Mouse (Mus musculus) urinary bladder, postnatal 25 days (tissue): Measurements from ENCODE around the gene Fem1a.

Source experiments
- DNase-seq: peaks from one replicate; pipeline ENCODE4 v3.0.0; 2022; ENCODE audit warnings: low spot score

Gene Fem1a

DNA sequence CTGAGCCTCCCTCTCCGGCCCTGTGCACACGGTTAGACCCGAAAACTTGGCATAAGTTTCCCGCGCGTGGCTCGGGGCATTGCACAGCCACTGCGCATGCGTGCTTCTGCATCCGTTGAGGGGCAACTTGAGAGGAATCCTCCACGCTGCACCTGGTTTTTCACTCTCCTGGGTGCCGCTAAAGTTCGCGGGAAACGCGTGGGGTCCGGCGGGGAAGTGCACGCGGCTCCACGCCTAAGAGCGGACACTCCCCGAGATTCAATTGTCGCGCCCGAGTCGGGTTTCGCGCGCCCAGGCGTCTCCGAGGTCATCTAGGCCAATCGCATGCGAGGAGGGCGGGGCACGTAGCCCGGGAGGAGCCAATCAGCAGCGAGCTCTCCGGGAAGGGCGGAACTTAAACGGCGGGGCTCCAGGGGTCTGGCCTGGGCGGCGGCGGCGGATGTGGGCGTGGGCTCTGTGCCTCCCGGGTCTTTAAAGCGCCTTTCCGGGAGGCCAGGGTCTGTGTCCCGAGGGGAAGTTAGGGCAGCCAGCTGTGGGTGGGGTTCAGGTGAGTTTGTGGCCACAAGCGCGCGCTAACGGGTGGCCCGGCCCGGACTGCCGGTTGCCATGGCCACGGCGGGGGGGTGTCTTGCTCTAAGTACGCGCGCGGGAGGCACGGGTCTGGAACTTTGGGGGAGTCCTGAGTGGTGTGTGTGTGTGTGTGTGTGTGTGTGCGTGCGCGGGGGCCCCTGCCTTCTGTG lies 47.4 kb downstream of the Fem1a start:
- peak; percentile 93 for DNase-seq

DNA sequence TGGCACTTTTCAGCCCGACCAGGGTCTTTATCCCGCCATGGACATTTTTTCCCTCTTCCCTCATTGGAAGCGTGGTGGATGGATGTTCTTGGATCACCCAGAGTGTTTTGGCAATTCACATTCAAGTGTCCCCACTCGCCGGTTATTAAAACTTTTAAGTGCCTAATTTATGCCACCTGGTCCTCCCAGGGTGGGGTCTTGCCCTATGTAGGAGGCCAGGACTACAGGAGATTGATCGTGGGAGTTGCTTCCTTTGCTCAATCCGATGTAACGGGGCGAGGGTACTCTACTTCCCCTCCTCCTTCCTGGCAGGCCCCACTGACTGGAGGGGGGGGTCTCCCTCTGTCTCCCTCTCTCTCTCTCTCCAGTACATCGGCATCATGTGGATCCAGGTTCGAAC lies 48.1 kb downstream of the Fem1a start:
- DNase-seq: no peak

DNA sequence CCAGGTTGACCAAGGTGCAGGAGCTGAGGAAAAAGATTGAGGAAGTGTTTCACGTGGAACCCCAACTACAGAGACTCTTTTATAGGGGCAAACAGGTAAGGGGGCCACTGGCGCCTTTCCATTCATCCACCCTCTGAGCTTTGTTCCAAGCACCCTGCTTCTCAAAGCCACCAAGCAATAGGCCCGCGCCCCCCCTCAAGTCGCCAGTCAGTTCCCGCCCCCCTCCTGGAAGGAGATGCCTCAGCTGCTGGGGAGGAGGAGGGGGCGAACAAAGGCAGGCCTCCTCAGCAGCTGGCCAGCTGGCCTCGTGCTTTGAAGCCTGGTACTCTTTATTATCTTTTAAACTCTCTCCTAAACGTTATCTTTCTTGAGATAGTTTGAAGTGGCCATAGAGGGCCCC lies 48.5 kb downstream of the Fem1a start:
- no peak for DNase-seq

DNA sequence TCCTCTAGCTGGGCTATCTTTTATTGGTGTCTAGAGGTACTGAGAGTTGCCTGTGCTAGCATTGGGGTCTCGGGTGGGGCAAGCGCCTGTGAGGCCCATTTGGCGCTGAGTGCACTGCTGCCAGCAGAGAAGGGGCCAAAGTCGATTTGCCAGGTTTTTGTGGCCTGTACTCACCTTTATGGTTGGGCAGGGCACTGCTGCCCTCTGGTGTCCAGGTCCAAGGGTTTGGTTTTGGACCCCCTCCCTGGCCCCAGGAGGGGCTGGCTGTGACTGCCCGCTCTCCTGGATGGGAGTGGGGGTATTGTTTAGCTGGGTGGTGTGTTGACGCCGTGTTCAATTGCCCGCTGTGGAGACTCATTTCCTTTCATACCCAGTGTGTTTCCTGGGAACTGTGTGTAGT lies 49.2 kb downstream of the Fem1a start:
- no peak for DNase-seq

DNA sequence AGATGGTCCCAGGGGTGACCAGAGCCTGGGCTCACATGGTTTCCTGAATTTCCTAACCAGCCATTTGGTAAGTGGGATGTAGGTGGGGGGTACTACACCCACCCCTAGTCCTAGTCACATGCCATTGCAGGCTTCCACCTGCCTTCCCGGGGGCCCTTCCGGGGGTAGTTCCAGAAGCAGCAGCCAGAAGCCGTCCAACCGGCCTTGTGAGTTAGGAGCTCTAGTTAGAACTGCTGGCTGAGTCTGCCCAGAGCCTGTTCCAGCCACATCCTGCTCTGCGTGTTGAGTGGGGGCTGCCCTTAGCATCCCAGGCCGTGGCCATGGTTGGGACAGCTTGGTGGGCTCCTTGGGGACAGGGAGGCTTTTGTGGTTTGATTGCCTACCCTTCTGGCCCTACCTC lies 51.5 kb downstream of the Fem1a start:
- DNase-seq: peak; percentile 53

DNA sequence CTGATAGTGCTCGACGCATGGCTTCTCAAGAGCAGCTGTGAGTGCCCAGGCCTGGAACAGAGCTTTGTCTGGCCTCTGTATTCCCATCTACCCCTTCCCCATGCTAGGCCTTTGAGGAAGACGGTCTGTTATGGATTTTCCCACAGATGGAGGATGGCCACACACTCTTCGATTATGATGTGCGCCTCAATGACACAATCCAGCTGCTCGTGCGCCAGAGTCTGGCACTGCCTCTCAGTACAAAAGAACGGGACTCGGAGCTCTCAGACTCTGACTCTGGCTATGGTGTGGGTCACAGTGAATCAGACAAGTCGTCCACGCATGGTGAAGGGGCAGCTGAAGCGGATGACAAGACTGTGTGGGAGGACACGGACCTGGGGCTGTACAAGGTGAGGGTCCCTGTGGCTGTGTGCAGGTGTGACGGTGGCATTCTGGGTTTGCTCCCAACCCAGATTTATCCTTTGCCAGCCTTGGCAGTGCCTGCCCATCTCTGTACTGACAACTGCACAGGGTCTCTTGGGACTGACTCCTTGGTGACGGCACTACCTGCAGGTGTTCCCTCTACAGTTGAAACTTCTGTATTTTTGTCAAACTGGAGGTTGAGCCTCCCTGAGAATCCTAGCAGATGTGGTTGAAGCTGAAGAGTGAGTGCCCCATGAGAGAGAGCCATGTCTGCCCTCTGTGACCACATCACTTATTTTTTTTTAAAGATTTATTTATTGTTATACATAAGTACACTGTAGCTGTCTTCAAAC lies 52.8 kb downstream of the Fem1a start:
- no peak for DNase-seq
